Mouse (Mus musculus) limb, embryonic 14.5 days (tissue): ENCODE data around the gene Card9. TPM values are rescaled to one million over a fixed set of nuclear protein-coding genes. Genes with fewer than 3 reads are reported as not detected.

Experiments
- ATAC-seq: fragments of 200-750 bp; cut with Nextera tagmentation; 2 replicates; pipeline ENCODE4 v1.8.0; 2017; ENCODE audit warnings: low read depth, moderate number of reproducible peaks, moderate TSS enrichment; ENCODE audit not compliant: low FRiP score
- DNase-seq: peaks from one replicate; pipeline ENCODE4 v3.0.0-alpha.2; 2015; ENCODE audit warnings: low spot score
- H3K27ac ChIP-seq: fragments of 300-500 bp; sonication (generic); replicated peaks from 2 replicates; pipeline ENCODE4 v1.5.1; 2014; ENCODE audit warnings: low read depth, mild to moderate bottlenecking, low read length, moderate library complexity, mixed read lengths
- H3K27me3 ChIP-seq: fragments of 300-500 bp; sonication (generic); 2 replicates; pipeline ENCODE4 v1.6.1; 2014; ENCODE audit warnings: low read length, mixed read lengths; ENCODE audit not compliant: control insufficient read depth, insufficient read depth
- H3K36me3 ChIP-seq: fragments of 300-500 bp; sonication (generic); 2 replicates; pipeline ENCODE4 v1.6.1; 2014; ENCODE audit warnings: mild to moderate bottlenecking, low read length, moderate library complexity, mixed read lengths; ENCODE audit not compliant: control insufficient read depth, insufficient read depth
- H3K4me1 ChIP-seq: fragments of 300-500 bp; sonication (generic); 2 replicates; pipeline ENCODE4 v1.6.1; 2014; ENCODE audit warnings: antibody characterized with exemption, low read length, mixed read lengths; ENCODE audit not compliant: control insufficient read depth, insufficient read depth
- H3K4me2 ChIP-seq: fragments of 300-500 bp; sonication (generic); replicated peaks from 2 replicates; pipeline ENCODE4 v1.6.1; 2014; ENCODE audit warnings: low read depth, mild to moderate bottlenecking, low read length, moderate library complexity; ENCODE audit not compliant: severe bottlenecking
- H3K4me3 ChIP-seq: fragments of 300-500 bp; sonication (generic); replicated peaks from 2 replicates; pipeline ENCODE4 v1.5.1; 2014; ENCODE audit warnings: low read length
- H3K9ac ChIP-seq: fragments of 300-500 bp; sonication (generic); 2 replicates; pipeline ENCODE4 v1.6.1; 2014; ENCODE audit warnings: mild to moderate bottlenecking, low read depth, low read length, moderate library complexity; ENCODE audit not compliant: severe bottlenecking
- H3K9me3 ChIP-seq: fragments of 300-500 bp; sonication (generic); 2 replicates; pipeline ENCODE4 v1.6.1; 2016; ENCODE audit warnings: low read length; ENCODE audit not compliant: control insufficient read depth
- POLR2A ChIP-seq: fragments of 200-500 bp; IDR thresholded peaks from 2 replicates; pipeline ENCODE4 v1.8.0; 2012; ENCODE audit warnings: inconsistent platforms, mild to moderate bottlenecking, moderate library complexity, borderline replicate concordance; ENCODE audit not compliant: insufficient read depth, insufficient read length; ENCODE audit errors: extremely low read depth
- WGBS: fragments of 180-500 bp; shearing (Covaris S2); extraction: QIAGEN DNeasy Blood & Tissue Kit; methylation state at CpG from one replicate; pipeline ENCODE4 v1.1.7; 2014; 5-methylcytosine and 5-hydroxymethylcytosine counted together
- polyA plus RNA-seq, 2 experiments: library from polyadenylated mRNA; depleted of rRNA in 1 of 2; stranded (reverse) in 1 of 2; unstranded in 1 of 2; fragments of >200 nt; fragmentation: Nextera tagmentation in 1 of 2; extraction: Ambion mirVana in 1 of 2; gene quantifications; 2 replicates each; pipeline versions ENCODE4 v1.2.1 to v1.2.3; 2012 to 2014

The Card9 gene
- polyA plus RNA-seq, 2 experiments: 1.2 to 4.1 TPM

- 82% methylated on average over 4 of the region's 4 CpGs for WGBS
- DNase-seq: no peak
Observed at GRCm38 (mm10) chr2:26356231-26356630, 4.5 kb downstream of the Card9 start.

GRCm38 (mm10) chr2:26354401-26354800 lies 6.3 kb downstream of the Card9 start:
- H3K4me1 ChIP-seq: peaks cover 12% of the 10 kb centered on the region
- ATAC-seq: no peak
- no peak overlapping the region for H3K27ac ChIP-seq
- no peaks in the 10 kb centered on the region for H3K9me3 ChIP-seq
- no peak overlapping the region for H3K9ac ChIP-seq
- H3K36me3 ChIP-seq: peaks cover 12% of the 10 kb centered on the region
- 91% methylated on average over 4 of the region's 4 CpGs for WGBS
- no peak for TF ChIP-seq POLR2A
- H3K4me3 ChIP-seq: no peak overlapping the region
- no peaks in the 10 kb centered on the region for H3K27me3 ChIP-seq
- DNase-seq: no peak
- no peak overlapping the region for H3K4me2 ChIP-seq

More at GRCm38 (mm10) chr2:26356231-26356630, 4.5 kb downstream of the Card9 start:
- Histone ChIP-seq H3K9ac (no peak overlapping the region), H3K9me3 (no peaks in the 10 kb centered on the region), H3K4me1 (peaks cover 6% of the 10 kb centered on the region), H3K27ac (no peak overlapping the region), H3K4me2 (no peak overlapping the region), H3K27me3 (no peaks in the 10 kb centered on the region), H3K4me3 (no peak overlapping the region), H3K36me3 (peaks cover 2% of the 10 kb centered on the region; the same call in 1 of the 2 replicates)
- no peak for TF ChIP-seq POLR2A
- ATAC-seq: no peak

GRCm38 (mm10) chr2:26353066-26353980 lies 7.4 kb downstream of the Card9 start:
- DNase-seq (no peak), ATAC-seq (no peak)
- WGBS: 87% methylated on average over 11 of the region's 11 CpGs
- Histone ChIP-seq H3K27ac (no peak overlapping the region), H3K4me1 (peaks cover 12% of the 10 kb centered on the region), H3K27me3 (no peaks in the 10 kb centered on the region), H3K4me3 (no peak overlapping the region), H3K4me2 (peak overlapping the region; percentile 97), H3K9me3 (no peaks in the 10 kb centered on the region), H3K36me3 (peaks cover 21% of the 10 kb centered on the region), H3K9ac (no peak overlapping the region)
- no peak for TF ChIP-seq POLR2A

GRCm38 (mm10) chr2:26352291-26352910 lies 8.3 kb downstream of the Card9 start:
- H3K9ac ChIP-seq: peak overlapping the region; percentile 91
- DNase-seq (no peak), ATAC-seq (peak; percentile 23)
- H3K36me3 ChIP-seq: peaks cover 30% of the 10 kb centered on the region
- H3K27ac ChIP-seq: peak overlapping the region; percentile 48; the same call in 1 of the 2 replicates
- peak overlapping the region; percentile 70 for H3K4me3 ChIP-seq
- H3K9me3 ChIP-seq: no peaks in the 10 kb centered on the region
- no peak for TF ChIP-seq POLR2A
- WGBS: 5% methylated on average over 35 of the region's 36 CpGs
- H3K4me2 ChIP-seq: peak overlapping the region; percentile 97
- no peaks in the 10 kb centered on the region for H3K27me3 ChIP-seq
- H3K4me1 ChIP-seq: peaks cover 12% of the 10 kb centered on the region

GRCm38 (mm10) chr2:26351358-26352290 lies 9.1 kb downstream of the Card9 start, which contains the start of gene Dnlz:
Gene Dnlz, minus strand, starts transcription at chr2:26352110.
- Histone ChIP-seq H3K4me2 (peak within 1 kb of the TSS; percentile 97), H3K9ac (peak within 1 kb of the TSS; percentile 91), H3K4me3 (peak within 1 kb of the TSS; percentile 70), H3K27ac (peak within 1 kb of the TSS; percentile 77), H3K27me3 (no peaks in the 10 kb centered on the region), H3K4me1 (peaks cover 12% of the 10 kb centered on the region), H3K9me3 (no peaks in the 10 kb centered on the region), H3K36me3 (peaks cover 38% of the 10 kb centered on the region)
- WGBS: 2% methylated on average over 59 of the region's 62 CpGs
- ATAC-seq: peak; percentile 88
- TF ChIP-seq POLR2A: 0 out of 2 replicates have a peak, but pooled peaks have one; percentile 39
- DNase-seq: peak; percentile 95
